Mouse (Mus musculus) gastrocnemius, postnatal 25 days (tissue): Measurements from ENCODE around the gene Mettl7b. TPM values are rescaled to one million over a fixed set of nuclear protein-coding genes. Genes with fewer than 3 reads are reported as not detected.
A peak's percentile ranks its signal among the peaks of the same experiment; 100 is the strongest.

Source experiments
- DNase-seq: peaks from one replicate; pipeline ENCODE4 v3.0.0; 2022
- total RNA-seq, 2 experiments: library from RNA; stranded (reverse); gene quantifications; 1 replicate in 1 of 2; 2 replicates in 1 of 2; pipeline ENCODE4 v1.2.3; 2021

Gene Mettl7b
- total RNA-seq, 2 experiments from 2014 or later, result 0.23 TPM; not detected in 1

DNA sequence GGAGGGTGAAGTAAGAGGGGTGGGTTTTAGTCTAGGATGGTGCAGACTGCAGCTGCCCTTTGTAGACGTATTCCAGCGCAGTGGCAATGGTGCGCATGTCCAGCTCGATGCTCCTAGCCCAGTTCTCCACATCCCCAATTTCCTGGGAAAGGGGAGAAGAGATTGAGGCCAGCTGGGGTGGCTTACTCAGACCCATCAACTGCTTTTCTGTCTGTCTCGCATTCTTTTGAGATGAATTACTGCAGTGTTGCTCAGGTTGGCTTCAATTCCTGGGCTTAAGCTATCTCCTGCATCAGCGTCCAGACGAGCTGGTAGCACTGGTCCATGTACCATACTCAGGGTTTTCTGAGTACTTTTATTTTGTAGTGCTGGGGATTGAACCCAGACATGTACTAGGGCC is 40.8 kb downstream of the Mettl7b start:
- no peak for DNase-seq

DNA sequence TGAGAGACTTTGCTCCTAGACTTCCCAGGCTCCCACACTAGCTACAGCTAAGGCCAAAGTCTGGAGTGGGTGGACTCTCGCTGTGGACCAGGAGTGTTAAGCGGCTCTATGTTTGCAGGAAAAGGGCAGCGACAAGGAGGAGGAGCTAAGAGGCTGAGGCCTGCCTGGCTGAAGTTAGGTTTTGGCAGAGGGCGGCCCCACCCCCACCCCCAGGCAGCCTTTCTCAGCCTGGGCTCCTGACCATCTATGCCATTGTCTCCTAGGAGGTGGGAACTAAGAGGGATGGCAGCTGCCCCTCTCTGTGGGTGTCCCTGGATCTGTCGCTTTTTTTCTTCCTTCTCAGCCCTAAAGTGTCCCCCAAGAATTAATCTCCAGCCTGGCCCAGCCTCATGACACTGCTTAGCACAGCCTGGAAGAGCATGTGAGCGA is 41.6 kb downstream of the Mettl7b start:
- DNase-seq, result peak; percentile 60

DNA sequence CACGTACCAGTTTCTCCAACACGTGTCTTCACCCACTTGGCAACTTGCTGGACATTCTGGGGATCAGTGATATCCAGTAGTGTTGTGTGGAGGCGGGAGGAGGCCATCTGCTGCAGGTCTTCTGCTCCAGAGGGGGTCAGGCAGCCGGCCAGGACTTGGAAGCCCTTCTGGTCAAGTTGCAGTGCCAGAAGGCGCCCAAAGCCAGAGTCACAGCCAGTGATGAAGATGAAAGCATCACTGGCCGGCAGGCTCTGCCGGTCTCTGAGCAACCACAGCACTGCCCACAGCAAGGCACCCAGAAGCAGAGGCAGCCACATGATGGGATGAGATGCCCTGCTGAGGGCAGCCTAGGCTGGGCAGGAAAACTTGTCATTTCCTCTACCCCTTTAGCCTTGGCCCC is 42.5 kb downstream of the Mettl7b start:
- peak; percentile 80 for DNase-seq

DNA sequence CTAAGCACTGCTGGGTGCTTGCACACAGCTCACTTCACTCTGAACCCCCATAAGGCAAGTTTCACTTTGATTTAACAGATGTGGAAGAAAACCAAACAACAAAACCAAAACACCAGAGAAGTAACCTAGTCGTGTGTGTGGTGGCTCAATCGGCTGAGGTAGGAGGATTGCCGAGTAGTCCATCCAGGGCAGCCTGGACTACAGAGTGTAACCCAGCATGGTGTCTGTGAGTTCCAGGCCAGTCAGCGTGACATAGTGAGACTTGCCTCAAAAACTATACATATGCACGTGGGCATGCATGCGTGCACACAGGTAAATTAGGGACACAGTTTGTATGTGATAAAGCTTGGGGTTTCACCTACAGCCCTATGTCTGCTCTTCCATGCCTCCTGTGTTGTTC is 43.4 kb downstream of the Mettl7b start:
- DNase-seq, result no peak

DNA sequence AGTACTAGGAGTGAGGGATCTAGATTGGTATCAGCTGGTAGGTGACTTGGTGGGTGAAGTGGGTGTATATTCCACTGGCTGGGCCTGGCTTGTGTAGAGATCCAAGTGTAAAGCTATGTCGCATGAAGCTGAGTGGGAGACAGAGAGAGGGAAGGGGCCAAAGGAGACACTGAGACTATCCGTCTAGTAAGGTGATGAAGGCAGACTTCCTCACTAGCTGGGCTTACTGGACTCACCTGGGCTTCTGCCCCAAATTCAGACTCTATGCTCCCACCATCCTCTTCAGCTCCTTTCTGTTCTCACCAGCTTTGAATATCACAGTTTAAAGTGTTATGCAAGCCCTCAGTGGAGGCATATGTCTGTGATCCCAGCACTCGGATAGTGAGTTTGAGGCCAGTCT is 44.1 kb downstream of the Mettl7b start:
- no peak for DNase-seq

DNA sequence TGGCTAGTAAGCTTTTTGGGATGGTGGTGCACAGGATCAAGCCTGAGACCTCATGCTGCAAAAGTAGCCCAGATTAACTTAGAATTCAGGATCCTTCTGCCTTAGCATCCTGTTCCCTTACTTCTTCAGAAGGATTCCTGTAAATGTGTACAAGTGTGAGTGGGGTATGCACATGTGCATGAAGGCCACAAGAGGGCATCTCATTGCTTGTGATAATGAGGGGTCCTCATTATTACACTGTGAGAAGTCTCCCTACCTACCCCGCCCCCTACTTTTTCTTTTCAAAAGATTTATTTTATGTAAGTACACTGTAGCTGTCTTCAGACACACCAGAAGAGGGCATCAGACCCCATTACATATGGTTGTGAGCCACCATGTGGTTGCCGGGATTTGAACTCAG is 45.2 kb downstream of the Mettl7b start:
- no peak for DNase-seq

DNA sequence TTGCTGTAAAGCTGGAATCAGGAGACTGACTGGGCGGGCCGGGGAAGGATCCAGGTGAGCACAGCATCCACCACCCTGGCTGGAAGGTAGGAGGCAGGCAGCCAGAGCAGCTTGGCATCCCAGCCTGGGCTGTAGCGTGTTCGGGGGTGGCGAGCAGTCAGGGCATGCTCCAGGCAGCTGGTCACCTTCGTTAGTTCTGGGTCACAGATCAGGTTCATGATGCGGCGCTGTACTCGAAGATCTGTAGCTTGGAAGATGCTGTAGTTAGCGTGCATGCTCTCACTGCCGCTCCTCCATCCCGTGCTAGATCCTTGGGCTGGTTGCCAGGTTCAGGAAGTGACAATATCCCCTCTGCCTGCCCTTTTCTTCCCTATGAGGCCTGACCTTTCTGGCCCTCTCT is 47.1 kb downstream of the Mettl7b start:
- DNase-seq, result no peak

DNA sequence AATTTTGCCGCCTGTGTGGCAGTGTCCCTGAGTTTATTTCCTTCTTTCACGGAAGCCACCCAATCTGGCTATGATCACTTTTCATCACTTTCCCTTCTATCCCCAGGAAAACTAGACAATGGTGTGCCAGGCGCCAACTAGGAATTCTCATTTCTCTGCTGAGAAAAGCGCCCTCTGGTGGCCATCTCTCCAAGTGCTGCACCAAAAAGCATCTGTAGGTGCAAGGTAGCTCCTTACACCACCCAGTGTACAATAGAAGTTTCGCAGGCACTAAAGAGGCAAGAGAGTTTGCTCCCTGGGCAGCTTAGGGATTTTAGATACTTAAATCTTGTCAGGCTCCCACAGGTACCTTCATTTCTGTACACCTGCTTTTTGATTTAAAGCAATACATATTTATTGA is 47.6 kb downstream of the Mettl7b start:
- DNase-seq, result peak; percentile 62

DNA sequence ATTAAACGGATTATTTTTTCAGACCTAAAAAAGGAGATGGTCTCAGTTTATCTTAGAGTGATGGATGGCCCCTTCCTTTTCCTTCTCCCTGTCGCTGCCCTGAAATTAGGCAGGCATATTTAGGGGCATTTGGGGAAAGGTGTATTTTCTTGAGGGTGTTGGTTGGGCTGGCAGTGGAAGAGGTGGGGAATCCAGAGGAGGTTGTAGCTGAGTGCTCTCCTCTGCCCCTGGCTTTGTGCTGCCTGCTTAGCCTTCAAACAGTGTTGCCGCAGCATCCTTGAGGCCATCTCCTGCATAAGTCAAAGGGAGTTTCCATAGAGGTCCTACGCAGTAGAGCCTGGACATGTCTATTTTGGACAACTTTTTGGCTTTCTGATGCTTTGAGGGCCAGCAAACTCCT is 48.0 kb downstream of the Mettl7b start:
- no peak for DNase-seq

DNA sequence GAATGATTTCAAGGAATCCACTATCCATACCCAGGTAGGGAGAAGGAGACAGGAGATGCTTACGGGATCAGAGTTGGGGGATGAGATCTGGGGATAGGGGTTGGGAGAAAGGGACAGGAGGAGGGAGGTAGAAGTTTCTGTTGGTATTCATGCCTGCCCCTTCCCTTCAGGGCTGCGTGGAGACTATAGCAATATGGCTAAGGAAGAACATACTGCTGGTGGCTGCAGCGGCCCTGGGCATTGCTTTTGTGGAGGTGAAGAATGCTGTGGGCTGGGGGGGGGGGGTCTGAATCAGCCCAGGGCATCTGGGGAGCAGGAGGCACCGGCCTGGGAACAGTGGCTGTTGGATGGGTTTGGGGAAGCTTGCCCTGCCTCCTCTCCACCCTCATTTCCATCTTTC is 48.5 kb downstream of the Mettl7b start:
- DNase-seq, result no peak

DNA sequence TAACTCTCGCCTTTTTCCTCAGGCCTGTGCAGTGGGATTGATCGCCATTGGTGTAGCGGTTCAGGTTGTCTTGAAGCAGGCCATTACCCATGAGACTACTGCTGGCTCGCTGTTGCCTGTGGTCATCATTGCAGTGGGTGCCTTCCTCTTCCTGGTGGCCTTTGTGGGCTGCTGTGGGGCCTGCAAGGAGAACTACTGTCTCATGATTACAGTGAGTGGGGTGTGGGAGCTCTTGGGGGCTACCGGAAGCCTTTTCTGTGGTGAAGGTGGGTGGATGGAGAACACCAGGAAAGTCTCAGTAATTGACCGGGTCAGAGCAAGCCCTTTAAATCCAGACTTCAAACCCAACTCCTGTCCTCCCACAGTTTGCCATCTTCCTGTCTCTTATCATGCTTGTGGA is 49.4 kb downstream of the Mettl7b start:
- DNase-seq, result no peak

DNA sequence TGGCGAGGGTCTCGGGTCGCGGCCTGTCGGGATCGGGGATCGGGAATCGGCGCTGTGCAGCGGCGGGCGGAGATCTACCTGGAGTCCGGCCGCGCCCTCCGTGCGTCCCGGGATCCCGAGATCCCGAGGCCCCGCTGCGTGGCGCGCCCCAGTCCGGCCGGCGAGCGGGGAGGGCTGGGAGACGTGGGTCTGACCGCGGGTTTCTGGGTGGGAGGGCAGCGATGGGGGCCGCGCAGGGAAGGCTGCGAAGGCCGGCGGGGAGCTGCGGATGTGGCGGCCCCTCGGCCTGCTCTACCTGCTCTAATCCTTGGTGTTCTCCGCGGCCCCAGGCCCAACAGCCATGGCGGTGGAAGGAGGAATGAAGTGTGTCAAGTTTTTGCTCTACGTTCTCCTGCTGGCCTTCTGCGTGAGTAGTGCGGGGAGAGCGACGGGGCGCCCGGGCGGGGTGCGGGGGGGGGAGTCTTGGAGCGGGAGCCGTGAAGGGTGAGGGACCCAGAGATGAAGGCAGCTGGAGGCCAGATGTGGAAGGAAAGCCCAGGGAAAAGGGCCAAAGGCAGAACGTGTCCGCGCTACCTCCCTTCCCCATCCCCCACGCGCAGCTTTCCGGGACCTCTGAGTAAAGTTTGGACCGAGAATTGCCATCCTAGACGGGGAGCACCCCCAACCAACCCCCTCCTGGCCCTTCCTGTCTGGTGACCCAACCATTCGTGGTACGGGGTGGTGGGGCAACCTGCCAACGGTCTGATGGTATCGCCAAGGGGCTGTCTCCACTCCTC is 50.5 kb downstream of the Mettl7b start:
- DNase-seq, result peak; percentile 52

DNA sequence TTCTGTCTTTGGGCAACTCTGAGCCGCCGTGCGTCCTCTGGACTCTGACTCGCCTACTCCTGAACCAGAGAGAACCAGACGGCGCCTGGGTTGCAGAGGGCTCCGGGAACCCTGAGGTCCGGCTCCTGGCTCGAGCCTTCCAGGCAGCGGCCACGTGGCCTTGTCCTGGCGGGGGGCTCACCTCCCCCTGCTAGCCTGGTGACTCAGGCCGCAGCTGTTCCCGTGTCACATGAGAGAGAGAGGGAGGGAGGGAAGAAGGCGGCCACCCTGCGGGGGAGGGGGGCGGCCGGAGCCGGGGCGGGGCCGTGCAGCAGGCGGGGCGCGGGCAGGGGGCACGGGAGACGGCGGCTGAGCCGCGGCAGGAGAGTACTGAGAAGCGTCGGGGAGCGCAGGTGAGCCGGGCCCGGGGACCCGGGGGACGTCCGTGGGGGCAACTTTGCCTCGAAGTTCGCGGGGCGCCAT is 51.2 kb downstream of the Mettl7b start:
- DNase-seq, result peak; percentile 93

DNA sequence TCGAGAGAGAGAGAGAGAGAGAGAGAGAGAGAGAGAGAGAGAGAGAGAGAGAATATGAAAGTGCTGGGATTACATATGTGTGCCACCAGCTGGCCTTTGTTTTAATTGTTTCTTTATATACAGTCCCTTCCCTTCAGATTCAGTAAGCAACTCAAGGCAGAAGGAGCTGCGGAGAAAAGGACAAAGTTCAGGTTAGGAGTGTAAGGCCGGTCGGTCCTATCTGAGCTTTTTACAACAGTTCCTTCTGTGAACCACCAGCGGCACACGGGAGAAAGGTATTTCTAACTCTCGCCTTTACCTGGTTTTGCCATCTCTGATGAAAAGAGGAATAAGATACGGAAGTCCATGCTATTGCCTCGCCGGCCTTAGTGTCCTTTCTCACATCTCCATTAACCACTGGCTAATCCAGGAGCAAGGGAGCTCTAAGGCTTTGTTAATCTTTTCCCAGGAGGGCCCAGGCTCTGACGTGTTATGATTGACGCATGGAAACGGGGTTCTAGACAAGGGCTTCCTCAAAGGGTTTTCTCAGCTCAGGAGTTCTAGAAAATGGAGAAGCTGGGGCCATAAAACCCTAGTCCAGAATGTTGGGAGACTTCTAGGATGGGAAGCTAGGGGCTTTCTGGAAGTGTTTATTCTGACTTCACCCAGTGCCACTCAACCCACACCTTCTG is 51.9 kb downstream of the Mettl7b start:
- no peak for DNase-seq

Other genes starting within 250 kb of the Mettl7b start
- gene Dgka, start 216.1 kb downstream of the Mettl7b start, total RNA-seq, result 1 to 10 TPM; 8.0 to 8.3 TPM
- 1 to 10 TPM; 9.8 to 10.0 TPM for gene Pym1, start 213.1 kb downstream of the Mettl7b start, total RNA-seq
- 1 to 10 TPM; 1.7 to 3.6 TPM for gene Mmp19, start 170.1 kb downstream of the Mettl7b start, total RNA-seq
- gene Dnajc14, start 156.9 kb downstream of the Mettl7b start, total RNA-seq, result 10 to 100 TPM; 20.7 to 21.5 TPM
- gene Tmem198b, start 156.6 kb downstream of the Mettl7b start, total RNA-seq, result 1 to 10 TPM; 3.4 to 4.2 TPM
- gene Sarnp, start 143.7 kb downstream of the Mettl7b start, total RNA-seq, result 10 to 100 TPM; 26.5 to 28.4 TPM
- gene Ormdl2, start 139.3 kb downstream of the Mettl7b start, total RNA-seq, result 1 to 10 TPM; 3.1 to 3.7 TPM
- gene Gdf11, start 69.3 kb downstream of the Mettl7b start, total RNA-seq, result 1 to 10 TPM; 3.9 to 4.1 TPM
- gene Cd63, start 60.0 kb downstream of the Mettl7b start, total RNA-seq, result 100 to 1,000 TPM; 103 to 142 TPM
- gene Rdh5, start 38.1 kb downstream of the Mettl7b start, total RNA-seq, result 1 to 10 TPM; 4.3 to 4.7 TPM
- 100 to 1,000 TPM; 152 to 165 TPM for gene Bloc1s1, start 37.0 kb downstream of the Mettl7b start, total RNA-seq
- gene Itga7, start 27.2 kb downstream of the Mettl7b start, total RNA-seq, result 10 to 100 TPM; 63.5 to 67.3 TPM
- gene Olfr9, start 28.4 kb upstream of the Mettl7b start, total RNA-seq, result not detected
- gene Olfr763, start 49.8 kb upstream of the Mettl7b start, total RNA-seq, result not detected
- gene Olfr764-ps1, start 78.9 kb upstream of the Mettl7b start, total RNA-seq, result not detected
- not detected for gene Olfr765, start 89.0 kb upstream of the Mettl7b start, total RNA-seq
- not detected for gene Olfr766-ps1, start 108.0 kb upstream of the Mettl7b start, total RNA-seq
- not detected for gene Olfr767, start 121.9 kb upstream of the Mettl7b start, total RNA-seq
- not detected for gene Olfr768, start 138.4 kb upstream of the Mettl7b start, total RNA-seq
- not detected for gene Olfr769, start 156.9 kb upstream of the Mettl7b start, total RNA-seq
- gene Olfr770, start 178.0 kb upstream of the Mettl7b start, total RNA-seq, result not detected
- not detected for gene Olfr771, start 203.8 kb upstream of the Mettl7b start, total RNA-seq
- not detected for gene Olfr772, start 216.9 kb upstream of the Mettl7b start, total RNA-seq
- not detected for gene Olfr773, start 226.4 kb upstream of the Mettl7b start, total RNA-seq